Mouse (Mus musculus): ENCODE results near the gene Acp2. TPM values are rescaled to one million over a fixed set of nuclear protein-coding genes. Genes with fewer than 3 reads are reported as not detected.
A peak's percentile ranks its signal among the peaks of the same experiment; 100 is the strongest.

Acp2 gene
- 37.6 and 39.0 TPM in 2 replicates for polyA plus RNA-seq (2015; fragmentation: Nextera tagmentation; extraction: Ambion mirVana)

- Histone ChIP-seq H3K4me3 (replicated peaks; ENCODE audit: low read length) (peak within 1 kb of the TSS; percentile 92), H3K27me3 (replicated peaks; ENCODE audit: control insufficient read depth, insufficient read depth, low read length) (no peaks in the 10 kb centered on the region), H3K9ac (replicated peaks; ENCODE audit: low read depth, low read length) (peak within 1 kb of the TSS; percentile 93), H3K4me2 (ENCODE audit: low read length) (peak within 1 kb of the TSS; percentile 90), H3K36me3 (ENCODE audit: control insufficient read depth, insufficient read depth) (peaks cover 8% of the 10 kb centered on the region; the same call in 1 of the 2 replicates), H3K4me1 (replicated peaks; ENCODE audit: control insufficient read depth, insufficient read depth, low read length) (peaks cover 21% of the 10 kb centered on the region), H3K27ac (ENCODE audit: low read length) (peak within 1 kb of the TSS; percentile 93), H3K9me3 (ENCODE audit: control insufficient read depth, low read length) (no peaks in the 10 kb centered on the region)
- ATAC-seq: peak; percentile 97
- WGBS: 3% methylated on average over 28 of the region's 28 CpGs
These were observed at the start of gene Acp2, which contains the start of gene Nr1h3 for GRCm38 (mm10) chr2:91202222-91202971. Gene Acp2 (plus strand): TSS chr2:91202885. Gene Nr1h3 (minus strand): TSS chr2:91202834.

GRCm38 (mm10) chr2:91152885-91153377 lies 49.8 kb upstream of the Acp2 start:
- WGBS: 93% methylated on average over 3 of the region's 3 CpGs
- ATAC-seq: no peak
- no peaks in the 10 kb centered on the region for H3K27me3 ChIP-seq (replicated peaks; ENCODE audit: control insufficient read depth, insufficient read depth, low read length)
- no peak overlapping the region for H3K4me3 ChIP-seq (replicated peaks; ENCODE audit: low read length)
- no peak overlapping the region for H3K27ac ChIP-seq (ENCODE audit: low read length)
- H3K4me1 ChIP-seq (replicated peaks; ENCODE audit: control insufficient read depth, insufficient read depth, low read length): no peaks in the 10 kb centered on the region
- H3K36me3 ChIP-seq (ENCODE audit: control insufficient read depth, insufficient read depth): peaks cover 46% of the 10 kb centered on the region
- no peaks in the 10 kb centered on the region for H3K9me3 ChIP-seq (ENCODE audit: control insufficient read depth, low read length)
- no peak overlapping the region for H3K4me2 ChIP-seq (ENCODE audit: low read length)
- H3K9ac ChIP-seq (replicated peaks; ENCODE audit: low read depth, low read length): no peak overlapping the region

- Histone ChIP-seq H3K4me2 (ENCODE audit: low read length) (no peak overlapping the region), H3K36me3 (ENCODE audit: control insufficient read depth, insufficient read depth) (peaks cover 50% of the 10 kb centered on the region), H3K9ac (replicated peaks; ENCODE audit: low read depth, low read length) (no peak overlapping the region), H3K4me3 (replicated peaks; ENCODE audit: low read length) (no peak overlapping the region), H3K27ac (ENCODE audit: low read length) (no peak overlapping the region), H3K27me3 (replicated peaks; ENCODE audit: control insufficient read depth, insufficient read depth, low read length) (no peaks in the 10 kb centered on the region), H3K4me1 (replicated peaks; ENCODE audit: control insufficient read depth, insufficient read depth, low read length) (no peaks in the 10 kb centered on the region), H3K9me3 (ENCODE audit: control insufficient read depth, low read length) (no peaks in the 10 kb centered on the region)
- WGBS: 91% methylated on average over 3 of the region's 3 CpGs
- no peak for ATAC-seq
These were observed 48.6 kb upstream of the Acp2 start for GRCm38 (mm10) chr2:91154091-91154490.

- Histone ChIP-seq H3K4me1 (replicated peaks; ENCODE audit: control insufficient read depth, insufficient read depth, low read length) (no peaks in the 10 kb centered on the region), H3K9ac (replicated peaks; ENCODE audit: low read depth, low read length) (no peak overlapping the region), H3K4me2 (ENCODE audit: low read length) (no peak overlapping the region), H3K9me3 (ENCODE audit: control insufficient read depth, low read length) (no peaks in the 10 kb centered on the region), H3K4me3 (replicated peaks; ENCODE audit: low read length) (no peak overlapping the region), H3K36me3 (ENCODE audit: control insufficient read depth, insufficient read depth) (peaks cover 49% of the 10 kb centered on the region), H3K27me3 (replicated peaks; ENCODE audit: control insufficient read depth, insufficient read depth, low read length) (no peaks in the 10 kb centered on the region), H3K27ac (ENCODE audit: low read length) (no peak overlapping the region)
- 34% methylated on average over 6 of the region's 6 CpGs for WGBS
- ATAC-seq: no peak
These were observed 45.5 kb upstream of the Acp2 start for GRCm38 (mm10) chr2:91157002-91157752.

- Histone ChIP-seq H3K4me2 (ENCODE audit: low read length) (no peak overlapping the region), H3K36me3 (ENCODE audit: control insufficient read depth, insufficient read depth) (peaks cover 49% of the 10 kb centered on the region), H3K4me1 (replicated peaks; ENCODE audit: control insufficient read depth, insufficient read depth, low read length) (no peaks in the 10 kb centered on the region), H3K9ac (replicated peaks; ENCODE audit: low read depth, low read length) (no peak overlapping the region), H3K27ac (ENCODE audit: low read length) (no peak overlapping the region), H3K27me3 (replicated peaks; ENCODE audit: control insufficient read depth, insufficient read depth, low read length) (no peaks in the 10 kb centered on the region), H3K9me3 (ENCODE audit: control insufficient read depth, low read length) (no peaks in the 10 kb centered on the region), H3K4me3 (replicated peaks; ENCODE audit: low read length) (no peak overlapping the region)
- no peak for ATAC-seq
- 98% methylated on average over 6 of the region's 6 CpGs for WGBS
These were observed 42.1 kb upstream of the Acp2 start for GRCm38 (mm10) chr2:91160591-91160990.

- H3K9me3 ChIP-seq (ENCODE audit: control insufficient read depth, low read length): no peaks in the 10 kb centered on the region
- no peaks in the 10 kb centered on the region for H3K27me3 ChIP-seq (replicated peaks; ENCODE audit: control insufficient read depth, insufficient read depth, low read length)
- H3K4me3 ChIP-seq (replicated peaks; ENCODE audit: low read length): no peak overlapping the region
- peaks cover 48% of the 10 kb centered on the region for H3K36me3 ChIP-seq (ENCODE audit: control insufficient read depth, insufficient read depth)
- no peak overlapping the region for H3K4me2 ChIP-seq (ENCODE audit: low read length)
- no peak for ATAC-seq
- H3K4me1 ChIP-seq (replicated peaks; ENCODE audit: control insufficient read depth, insufficient read depth, low read length): no peaks in the 10 kb centered on the region
- no peak overlapping the region for H3K27ac ChIP-seq (ENCODE audit: low read length)
- no peak overlapping the region for H3K9ac ChIP-seq (replicated peaks; ENCODE audit: low read depth, low read length)
- 93% methylated on average over 4 of the region's 4 CpGs for WGBS
These were observed 39.7 kb upstream of the Acp2 start for GRCm38 (mm10) chr2:91162952-91163351.

GRCm38 (mm10) chr2:91163532-91163931 lies 39.2 kb upstream of the Acp2 start:
- Histone ChIP-seq H3K4me2 (ENCODE audit: low read length) (no peak overlapping the region), H3K27me3 (replicated peaks; ENCODE audit: control insufficient read depth, insufficient read depth, low read length) (no peaks in the 10 kb centered on the region), H3K27ac (ENCODE audit: low read length) (no peak overlapping the region), H3K4me3 (replicated peaks; ENCODE audit: low read length) (no peak overlapping the region), H3K9ac (replicated peaks; ENCODE audit: low read depth, low read length) (no peak overlapping the region), H3K36me3 (ENCODE audit: control insufficient read depth, insufficient read depth) (peaks cover 44% of the 10 kb centered on the region), H3K4me1 (replicated peaks; ENCODE audit: control insufficient read depth, insufficient read depth, low read length) (no peaks in the 10 kb centered on the region), H3K9me3 (ENCODE audit: control insufficient read depth, low read length) (no peaks in the 10 kb centered on the region)
- WGBS: 92% methylated on average over 5 of the region's 5 CpGs
- no peak for ATAC-seq

- Histone ChIP-seq H3K9ac (replicated peaks; ENCODE audit: low read depth, low read length) (no peak overlapping the region), H3K4me2 (ENCODE audit: low read length) (no peak overlapping the region), H3K36me3 (ENCODE audit: control insufficient read depth, insufficient read depth) (peaks cover 48% of the 10 kb centered on the region), H3K4me1 (replicated peaks; ENCODE audit: control insufficient read depth, insufficient read depth, low read length) (no peaks in the 10 kb centered on the region), H3K9me3 (ENCODE audit: control insufficient read depth, low read length) (no peaks in the 10 kb centered on the region), H3K4me3 (replicated peaks; ENCODE audit: low read length) (no peak overlapping the region), H3K27ac (ENCODE audit: low read length) (no peak overlapping the region), H3K27me3 (replicated peaks; ENCODE audit: control insufficient read depth, insufficient read depth, low read length) (no peaks in the 10 kb centered on the region)
- ATAC-seq: no peak
- 89% methylated on average over 6 of the region's 6 CpGs for WGBS
These were observed 37.7 kb upstream of the Acp2 start for GRCm38 (mm10) chr2:91164991-91165390.

- H3K36me3 ChIP-seq (ENCODE audit: control insufficient read depth, insufficient read depth): peaks cover 45% of the 10 kb centered on the region
- no peaks in the 10 kb centered on the region for H3K4me1 ChIP-seq (replicated peaks; ENCODE audit: control insufficient read depth, insufficient read depth, low read length)
- 82% methylated on average over 4 of the region's 4 CpGs for WGBS
- H3K27ac ChIP-seq (ENCODE audit: low read length): no peak overlapping the region
- H3K4me2 ChIP-seq (ENCODE audit: low read length): no peak overlapping the region
- no peak overlapping the region for H3K9ac ChIP-seq (replicated peaks; ENCODE audit: low read depth, low read length)
- H3K4me3 ChIP-seq (replicated peaks; ENCODE audit: low read length): no peak overlapping the region
- no peaks in the 10 kb centered on the region for H3K9me3 ChIP-seq (ENCODE audit: control insufficient read depth, low read length)
- ATAC-seq: no peak
- no peaks in the 10 kb centered on the region for H3K27me3 ChIP-seq (replicated peaks; ENCODE audit: control insufficient read depth, insufficient read depth, low read length)
These were observed 35.1 kb upstream of the Acp2 start for GRCm38 (mm10) chr2:91167629-91168028.

Data from forebrain, embryonic 16.5 days (tissue).